Mouse (Mus musculus) WW6 (cell line): ENCODE data around the gene Asb7.

ENCODE experiments used
- DNase-seq: peaks from one replicate; pipeline ENCODE4 v3.0.0-alpha.2; 2013; ENCODE audit warnings: low read depth, low spot score

The Asb7 gene

DNA sequence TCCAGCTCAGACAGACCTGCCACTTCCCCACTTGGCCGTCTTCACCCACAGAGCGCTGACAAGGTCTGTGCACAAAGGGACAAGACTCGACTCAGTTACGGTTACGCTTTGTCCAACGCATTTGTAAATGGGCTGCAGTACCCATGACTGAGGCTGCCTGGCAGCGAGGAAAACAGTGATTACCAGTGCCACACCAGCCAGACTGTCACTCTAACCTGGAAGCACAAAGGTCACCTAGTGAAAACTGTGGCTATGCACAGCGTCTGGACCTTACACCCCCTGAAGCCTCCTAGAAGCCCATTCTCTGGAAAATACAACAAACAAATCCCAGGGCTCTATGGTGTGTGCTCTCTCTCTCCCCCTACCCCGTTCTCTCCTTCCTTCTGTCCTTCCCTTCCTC lies 33.9 kb downstream of the Asb7 start:
- no peak for DNase-seq

DNA sequence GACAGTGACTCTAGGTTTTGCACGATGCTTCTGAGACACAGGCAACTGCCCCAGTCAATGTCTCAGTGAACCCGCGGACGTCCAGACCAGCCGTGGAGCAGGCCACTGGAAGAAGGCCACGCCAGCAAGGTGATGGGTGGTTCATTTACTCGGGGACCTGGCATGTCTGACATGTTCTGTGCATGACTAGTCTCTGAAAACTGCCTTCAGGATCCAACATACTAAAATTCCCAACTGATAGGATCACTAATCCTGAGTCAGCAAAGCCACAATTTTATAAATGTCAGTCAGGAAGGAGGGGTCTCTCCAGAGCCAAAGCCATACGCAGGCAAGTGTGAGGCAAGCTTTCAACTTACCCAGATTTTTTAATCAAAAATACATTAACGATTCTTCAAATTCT lies 35.8 kb downstream of the Asb7 start:
- no peak for DNase-seq

DNA sequence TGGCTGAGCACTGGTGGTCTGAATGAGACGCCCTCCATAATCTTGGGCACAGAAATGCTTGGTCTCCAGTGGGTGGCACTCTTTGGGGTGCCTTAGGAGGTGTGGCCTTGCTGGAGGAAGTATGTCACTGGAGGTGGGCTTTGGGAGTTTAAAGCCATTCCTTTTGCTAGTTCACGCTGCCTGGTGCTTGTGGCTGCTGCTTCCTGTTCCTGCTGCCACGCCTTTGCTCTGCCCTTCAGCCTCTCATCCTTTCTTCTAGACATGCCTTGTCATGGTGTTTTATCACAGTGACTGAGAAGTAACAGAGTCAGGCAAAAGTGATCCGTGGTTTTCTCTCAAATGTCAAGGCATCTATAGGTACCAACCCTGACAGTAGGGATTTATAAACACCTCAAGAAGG lies 37.2 kb downstream of the Asb7 start:
- no peak for DNase-seq

DNA sequence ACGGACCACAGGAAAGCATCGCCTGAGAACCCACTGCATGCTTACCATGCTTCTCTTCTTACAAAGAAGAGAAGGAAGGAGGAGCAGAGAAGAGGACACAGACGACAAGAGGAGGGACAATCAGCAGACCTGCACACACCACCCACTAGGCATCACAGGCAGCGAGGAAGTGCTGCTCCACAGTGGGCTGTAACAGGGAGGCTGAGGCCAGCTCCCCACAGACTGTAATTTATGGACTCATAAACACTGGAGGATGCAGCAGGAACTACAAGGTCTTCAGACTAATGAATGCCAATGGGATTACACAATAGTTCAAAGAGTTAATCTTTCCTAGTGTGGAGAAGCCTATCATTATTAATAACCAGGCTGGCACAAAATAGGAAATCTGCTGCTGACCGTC lies 38.5 kb downstream of the Asb7 start:
- DNase-seq = no peak

DNA sequence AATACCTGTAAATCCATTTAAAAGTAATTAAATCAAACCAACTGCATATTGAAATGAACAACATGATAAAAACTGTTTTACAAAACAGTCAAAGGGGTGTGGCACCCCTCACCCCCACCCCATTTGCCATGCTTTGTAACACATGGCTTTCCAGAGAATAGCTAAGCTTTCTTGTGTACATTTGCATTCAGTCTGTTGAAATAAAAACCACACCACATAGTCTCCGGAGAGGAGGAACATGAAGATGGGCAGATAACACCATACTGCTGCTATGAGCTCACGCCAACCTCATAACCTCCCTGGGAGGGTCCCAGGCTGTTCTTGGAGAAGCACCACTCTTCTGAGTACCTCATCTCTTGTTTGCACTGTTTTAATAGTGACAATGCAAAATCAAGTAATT lies 40.2 kb downstream of the Asb7 start:
- no peak for DNase-seq

DNA sequence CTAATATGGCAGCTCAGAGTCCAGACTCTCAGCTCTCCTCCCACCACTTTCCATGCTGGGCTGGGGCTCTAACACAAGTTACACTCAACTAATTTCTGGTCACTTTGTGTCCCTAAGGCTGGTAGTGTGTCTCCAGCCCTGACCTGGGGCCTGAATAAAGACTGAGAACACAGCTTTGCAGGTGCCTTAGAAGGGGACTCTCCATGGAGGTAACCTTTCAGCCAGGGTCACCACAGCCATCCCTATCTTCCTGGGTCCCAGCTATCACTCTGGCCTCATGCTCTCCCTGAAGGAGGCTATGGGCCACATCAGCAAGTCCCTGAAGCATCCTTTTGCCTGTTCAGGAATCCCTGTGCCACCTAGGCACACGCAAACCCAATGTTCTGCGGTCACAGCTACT lies 43.7 kb downstream of the Asb7 start:
- DNase-seq = no peak

DNA sequence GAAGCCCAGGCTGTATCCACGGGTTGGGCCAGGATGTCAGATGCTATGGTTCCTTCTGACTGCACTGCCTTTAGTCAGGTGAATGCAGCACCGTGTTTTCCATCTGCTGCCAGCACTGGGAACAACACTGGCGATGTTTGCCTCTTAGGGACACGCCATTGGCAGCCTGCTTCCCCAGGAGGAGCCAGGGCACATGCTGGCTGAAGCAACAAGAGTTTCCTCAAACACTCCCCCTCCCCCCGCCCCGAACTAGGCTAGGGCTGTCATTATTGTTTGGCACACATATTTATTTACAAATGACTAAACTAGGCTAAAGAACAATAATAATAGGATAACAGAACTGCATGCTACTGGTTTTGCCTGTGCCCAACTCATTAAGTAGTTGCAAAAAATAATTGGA lies 56.0 kb downstream of the Asb7 start:
- DNase-seq = no peak

DNA sequence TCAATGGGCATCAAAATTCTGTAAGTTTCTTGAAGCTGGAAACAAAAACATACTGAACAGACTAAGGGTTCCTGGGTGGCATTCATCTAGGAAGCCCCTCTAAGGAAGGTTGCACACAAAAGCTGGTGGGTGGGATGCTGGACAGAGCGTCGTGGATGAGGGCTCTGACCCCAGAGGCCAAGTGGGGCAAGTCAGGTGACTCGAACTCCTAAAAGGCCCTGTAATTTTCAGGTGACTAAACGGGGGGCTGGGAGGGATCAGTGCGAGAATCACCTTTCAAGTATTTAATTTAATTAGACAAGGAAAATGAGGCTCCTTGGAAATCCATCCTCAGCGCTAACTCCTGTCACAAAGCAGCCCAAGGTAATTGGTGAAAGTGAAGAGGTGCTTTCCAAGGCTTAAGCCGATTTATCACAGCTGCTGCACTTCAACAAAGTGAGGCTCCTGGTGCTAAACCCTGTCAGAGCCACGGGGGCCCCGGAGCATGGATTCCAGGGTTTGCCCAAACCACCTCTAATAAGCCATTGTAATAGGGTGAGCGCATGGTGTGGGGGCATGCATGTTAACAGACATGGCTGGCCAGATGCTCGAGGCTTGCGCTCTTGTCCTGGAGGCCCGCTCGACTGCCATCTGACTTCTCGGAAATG lies 59.1 kb downstream of the Asb7 start:
- DNase-seq = no peak

DNA sequence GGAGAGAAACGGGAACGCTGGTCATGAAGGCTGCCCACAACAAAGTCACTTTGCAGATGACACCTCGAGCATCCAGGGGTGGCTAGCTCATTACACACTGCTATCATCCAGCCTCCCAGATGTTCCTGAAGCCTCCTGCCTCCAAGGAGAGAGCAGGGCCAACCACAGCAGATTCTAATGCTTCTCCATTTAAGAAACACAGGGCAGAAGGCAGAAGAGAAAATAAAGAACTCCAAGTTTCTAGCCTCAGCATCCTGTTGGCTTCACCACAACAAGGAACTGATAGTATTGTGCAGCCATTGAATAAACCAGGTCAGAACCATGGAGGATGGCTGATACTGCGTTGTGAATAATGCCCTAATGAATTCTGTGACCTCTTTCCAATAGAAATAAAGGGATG lies 60.0 kb downstream of the Asb7 start:
- no peak for DNase-seq

DNA sequence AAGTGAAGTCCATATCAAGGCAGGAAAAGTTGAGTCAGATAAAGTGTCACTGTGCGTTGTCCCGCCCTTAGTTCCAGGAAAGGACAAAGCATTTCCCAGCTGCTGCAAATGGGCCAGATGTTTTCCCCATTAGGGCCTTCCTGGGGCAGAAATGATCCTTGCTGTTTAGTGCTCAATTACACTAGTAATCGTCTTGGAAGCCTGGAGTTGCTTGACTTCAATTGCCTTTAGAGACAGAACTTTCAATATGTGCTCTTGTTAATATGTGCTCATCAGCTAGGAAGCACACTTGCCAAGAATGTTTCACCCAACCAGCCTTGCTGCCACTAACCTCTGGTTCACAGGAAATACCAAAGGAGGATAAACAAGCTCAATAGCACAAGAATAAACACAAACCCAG lies 66.0 kb downstream of the Asb7 start:
- no peak for DNase-seq

DNA sequence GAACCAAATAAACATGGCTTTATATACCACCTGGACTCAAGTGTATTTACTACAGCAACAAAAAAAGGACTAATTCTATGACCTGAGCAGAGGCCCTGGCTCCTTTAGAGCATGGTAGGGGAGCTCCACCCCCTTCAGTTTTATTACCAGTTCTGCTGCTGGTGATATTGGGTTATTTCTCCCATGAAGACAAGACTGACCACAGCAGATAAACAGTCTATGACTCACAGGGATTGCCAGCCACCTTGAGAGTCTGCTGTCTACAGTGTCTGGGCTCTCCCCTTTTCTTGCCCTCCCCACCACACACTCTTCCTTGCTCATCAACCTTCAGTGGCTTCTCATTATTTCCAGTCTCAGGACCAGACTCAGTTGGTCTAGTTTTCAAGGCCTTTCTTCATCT lies 87.5 kb downstream of the Asb7 start:
- no peak for DNase-seq

DNA sequence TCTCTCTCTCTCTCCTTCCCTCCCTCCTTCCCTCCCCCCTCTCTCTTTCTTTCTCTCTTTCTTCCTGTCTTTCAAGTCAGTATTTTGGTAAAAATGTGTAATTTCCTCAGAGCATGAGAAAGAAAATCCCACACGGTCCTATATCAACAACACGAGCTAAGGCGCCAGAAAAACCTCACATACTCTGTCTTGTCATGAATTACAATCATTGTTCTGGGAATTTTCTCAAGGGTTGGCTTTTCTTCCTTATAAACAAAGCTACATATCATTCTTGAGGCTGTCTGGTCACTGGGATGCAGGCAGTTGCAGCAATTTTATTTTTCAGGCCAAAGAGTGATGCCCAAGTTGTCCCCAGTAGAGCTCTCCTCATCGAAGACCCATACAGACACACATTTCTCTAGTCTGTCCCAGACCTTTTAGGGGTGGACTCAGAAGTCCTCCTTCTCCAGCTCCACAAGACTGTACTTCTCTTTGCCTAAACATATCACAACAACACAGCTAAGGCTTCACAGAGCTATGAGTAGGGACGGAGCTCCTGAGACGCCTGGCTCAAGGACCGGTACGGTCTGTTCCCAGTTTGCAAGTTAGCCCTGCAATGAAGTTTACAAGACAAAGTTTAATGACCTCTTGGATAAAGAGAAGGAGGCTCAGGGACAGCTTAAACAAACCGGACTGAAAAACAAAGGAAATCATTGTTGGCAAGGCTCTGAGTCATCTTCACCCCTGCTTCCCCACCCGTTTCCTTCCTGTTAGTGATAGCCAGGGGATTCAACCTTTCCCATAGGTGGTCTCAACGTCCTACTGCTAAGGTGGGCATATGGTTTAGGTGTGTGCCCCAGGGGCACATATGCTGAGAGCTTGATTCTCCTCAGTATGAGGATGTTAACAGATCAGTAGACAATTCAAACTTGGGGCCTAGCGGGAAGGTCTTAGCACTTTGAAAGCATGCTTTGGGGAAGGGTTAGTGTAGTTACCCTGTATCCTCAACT lies 88.5 kb downstream of the Asb7 start:
- no peak for DNase-seq

DNA sequence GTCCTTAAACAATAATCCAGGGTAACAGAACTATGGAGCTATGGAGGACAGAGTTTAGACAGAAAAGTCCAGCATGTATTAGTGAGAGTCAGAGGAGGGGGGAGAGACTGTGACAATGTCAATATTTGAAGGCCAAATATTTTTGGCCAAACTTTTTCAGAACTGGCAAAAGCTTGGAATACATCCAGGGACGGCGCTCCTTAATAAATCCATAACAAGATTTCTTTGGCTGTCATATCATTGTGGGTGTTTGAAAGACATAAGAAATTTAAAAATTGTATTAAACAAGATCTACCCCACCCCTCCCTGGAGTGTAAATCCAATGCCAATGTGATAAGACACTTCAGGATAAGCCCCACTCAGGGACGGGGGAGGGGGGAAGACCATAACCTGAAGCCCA lies 89.3 kb downstream of the Asb7 start:
- DNase-seq = no peak

DNA sequence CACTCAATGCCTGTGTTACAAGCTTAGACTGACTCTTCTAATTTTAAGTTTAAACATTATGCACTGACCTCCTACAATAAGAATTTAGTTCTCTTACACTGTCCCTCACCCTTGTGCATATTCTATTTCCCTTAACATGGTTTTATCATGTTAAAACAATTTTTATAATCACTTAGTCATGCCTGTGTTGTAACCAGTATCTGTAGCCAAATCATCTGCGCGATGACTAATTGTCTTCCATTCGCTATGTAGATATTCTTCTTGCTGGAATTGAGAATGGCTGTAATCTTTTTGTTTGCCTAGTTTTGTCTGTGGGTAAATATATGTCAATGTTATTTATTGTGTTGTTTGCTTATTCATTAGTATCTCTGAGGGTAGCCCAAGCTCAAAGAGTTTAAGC lies 91.5 kb downstream of the Asb7 start:
- DNase-seq = no peak
